Mouse (Mus musculus) neural tube, embryonic 12.5 days (tissue): ENCODE data around the gene Dap. TPM values are rescaled to one million over a fixed set of nuclear protein-coding genes. Genes with fewer than 3 reads are reported as not detected.

Source experiments
- ATAC-seq: fragments of 200-750 bp; cut with Nextera tagmentation; 2 replicates; pipeline ENCODE4 v1.8.0; 2017; ENCODE audit warnings: low read depth, mild to moderate bottlenecking, moderate TSS enrichment, moderate library complexity; ENCODE audit not compliant: low FRiP score
- H3K27ac ChIP-seq: fragments of 300-500 bp; sonication (generic); 2 replicates; pipeline ENCODE4 v1.5.1; 2016
- H3K27me3 ChIP-seq: fragments of 300-500 bp; sonication (generic); replicated peaks from 2 replicates; pipeline ENCODE4 v1.6.1; 2016; ENCODE audit warnings: mild to moderate bottlenecking
- H3K36me3 ChIP-seq: fragments of 300-500 bp; sonication (generic); 2 replicates; pipeline ENCODE4 v1.6.1; 2016; ENCODE audit warnings: mild to moderate bottlenecking
- H3K4me1 ChIP-seq: fragments of 300-500 bp; sonication (generic); 2 replicates; pipeline ENCODE4 v1.6.1; 2016
- H3K4me2 ChIP-seq: fragments of 300-500 bp; sonication (generic); replicated peaks from 2 replicates; pipeline ENCODE4 v1.6.1; 2016; ENCODE audit warnings: mild to moderate bottlenecking
- H3K4me3 ChIP-seq: fragments of 300-500 bp; sonication (generic); 2 replicates; pipeline ENCODE4 v1.5.1; 2016
- H3K9ac ChIP-seq: fragments of 300-500 bp; sonication (generic); 2 replicates; pipeline ENCODE4 v1.6.1; 2016; ENCODE audit warnings: mild to moderate bottlenecking
- H3K9me3 ChIP-seq: fragments of 300-500 bp; sonication (generic); 2 replicates; pipeline ENCODE4 v1.6.1; 2016; ENCODE audit warnings: mild to moderate bottlenecking
- WGBS: fragments of 180-500 bp; shearing (Covaris S2); methylation state at CpG from one replicate; pipeline ENCODE4 v1.1.7; 2016; 5-methylcytosine and 5-hydroxymethylcytosine counted together
- polyA plus RNA-seq: library from polyadenylated mRNA; unstranded; fragments of >200 nt; fragmentation: Nextera tagmentation; extraction: Ambion mirVana; gene quantifications from 2 replicates; pipeline ENCODE4 v1.2.1, GENCODE M21; 2016

The Dap gene
- polyA plus RNA-seq = 44.0 and 44.5 TPM in 2 replicates

DNA sequence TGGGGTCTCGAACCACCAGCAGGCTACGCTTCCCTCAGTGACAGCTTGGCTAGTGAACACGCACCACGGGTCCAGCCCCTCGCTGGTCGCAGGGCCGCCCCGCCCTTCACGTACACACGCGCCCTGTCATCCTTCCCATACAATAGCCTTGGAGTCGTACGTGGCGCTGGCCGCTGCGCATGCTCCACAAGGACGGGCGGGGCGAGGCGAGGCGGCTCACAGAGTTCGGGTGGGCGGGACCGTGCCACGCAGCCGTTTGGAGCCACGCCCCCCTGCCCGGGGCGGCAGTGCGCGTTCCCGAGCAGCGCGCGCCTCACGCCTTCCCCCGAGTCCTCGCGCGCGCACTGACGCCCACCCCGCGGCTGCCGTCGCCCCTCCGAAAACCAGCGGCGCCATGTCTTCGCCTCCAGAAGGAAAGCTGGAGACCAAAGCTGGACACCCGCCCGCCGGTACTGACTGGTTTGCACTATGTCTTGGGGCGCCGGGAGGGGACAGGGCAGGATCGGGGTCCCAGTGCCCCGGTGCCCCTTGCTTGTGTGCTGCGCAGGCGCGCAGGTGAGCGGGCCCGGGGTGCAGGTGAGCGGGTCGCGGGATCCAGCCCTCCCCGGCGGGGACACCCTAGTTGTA, at the start of gene Dap:
TSS of gene Dap (plus strand) at position 180 of the 627 bp plus-strand sequence.
- ATAC-seq = peak; percentile 99
- under 1% methylated on average over 67 of the region's 67 CpGs for WGBS
- Histone ChIP-seq H3K36me3 (no peaks in the 10 kb centered on the region), H3K9ac (peak within 1 kb of the TSS; percentile 78), H3K9me3 (no peaks in the 10 kb centered on the region), H3K27me3 (no peaks in the 10 kb centered on the region), H3K4me3 (peak within 1 kb of the TSS; percentile 63), H3K4me2 (peak within 1 kb of the TSS; percentile 80), H3K4me1 (no peaks in the 10 kb centered on the region), H3K27ac (peak within 1 kb of the TSS; percentile 60; the same call in 1 of the 2 replicates)

DNA sequence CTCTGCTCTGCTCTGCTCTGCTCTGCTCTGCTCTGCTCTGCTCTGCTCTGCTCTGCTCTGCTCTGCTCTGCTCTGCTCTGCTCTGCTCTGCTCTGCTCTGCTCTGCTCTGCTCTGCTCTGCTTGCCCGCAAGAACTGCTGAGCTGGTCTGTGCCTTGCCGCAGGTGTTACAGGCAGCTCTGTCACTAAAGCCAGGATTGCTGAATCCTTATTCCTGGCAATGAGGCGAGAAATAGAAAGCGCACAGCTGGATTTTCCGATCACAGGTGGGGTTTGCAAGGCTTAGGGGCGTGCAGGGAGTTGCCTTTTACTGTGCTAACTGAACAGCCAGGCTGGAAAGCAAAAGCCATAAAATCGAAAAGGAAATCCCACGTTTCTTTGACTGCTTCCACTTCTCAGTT, 47.5 kb upstream of the Dap start:
- Histone ChIP-seq H3K4me3 (no peak overlapping the region), H3K4me1 (no peaks in the 10 kb centered on the region), H3K4me2 (0 out of 2 replicates have a peak overlapping the region, but pooled peaks have one; percentile 10), H3K27ac (no peak overlapping the region), H3K36me3 (no peaks in the 10 kb centered on the region), H3K9ac (no peak overlapping the region), H3K27me3 (no peaks in the 10 kb centered on the region), H3K9me3 (no peaks in the 10 kb centered on the region)
- WGBS = 36% methylated on average over 8 of the region's 8 CpGs
- no peak for ATAC-seq

DNA sequence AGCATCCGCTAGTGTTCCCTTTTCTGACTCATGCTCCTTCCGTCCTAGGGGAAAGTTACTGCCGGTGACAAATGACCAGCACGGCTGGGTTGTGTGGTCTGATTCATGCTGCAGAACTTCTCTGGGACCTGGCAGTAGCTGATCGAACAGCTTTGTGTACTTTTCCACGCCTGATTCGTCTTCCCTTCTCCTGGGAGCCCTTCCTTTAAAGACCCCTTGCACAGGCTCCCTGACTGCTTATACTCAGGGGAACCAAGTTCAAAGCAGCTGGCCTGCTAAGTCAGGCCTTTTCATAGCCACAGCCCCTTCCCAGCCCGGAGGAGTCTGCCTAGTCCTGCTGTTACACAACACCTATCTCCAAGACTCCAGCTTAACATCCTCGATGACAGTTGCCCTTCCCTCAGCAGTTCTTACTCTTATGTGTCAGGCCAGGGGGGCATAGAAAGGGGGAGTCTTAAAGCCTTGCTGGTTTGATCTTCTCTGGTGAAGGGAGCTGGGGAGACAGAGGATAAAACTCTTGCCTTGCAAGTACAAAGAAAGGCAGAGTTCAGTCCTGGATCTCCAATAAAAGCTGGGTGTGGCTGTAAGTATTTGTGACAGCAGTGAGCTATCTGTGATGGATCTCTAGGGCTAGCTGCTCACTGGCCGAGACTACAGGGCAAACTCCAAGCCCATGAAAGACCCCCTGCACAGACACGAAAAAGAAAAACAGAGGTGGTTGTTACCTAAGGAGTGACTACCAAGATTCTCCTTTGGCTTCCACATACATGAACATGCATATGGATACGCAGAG, 39.3 kb upstream of the Dap start:
- WGBS = 55% methylated on average over 12 of the region's 12 CpGs
- H3K27me3 ChIP-seq = no peaks in the 10 kb centered on the region
- ATAC-seq = no peak
- H3K4me2 ChIP-seq = no peak overlapping the region
- H3K4me3 ChIP-seq = no peak overlapping the region
- no peaks in the 10 kb centered on the region for H3K9me3 ChIP-seq
- H3K36me3 ChIP-seq = no peaks in the 10 kb centered on the region
- no peak overlapping the region for H3K9ac ChIP-seq
- no peaks in the 10 kb centered on the region for H3K4me1 ChIP-seq
- H3K27ac ChIP-seq = no peak overlapping the region

DNA sequence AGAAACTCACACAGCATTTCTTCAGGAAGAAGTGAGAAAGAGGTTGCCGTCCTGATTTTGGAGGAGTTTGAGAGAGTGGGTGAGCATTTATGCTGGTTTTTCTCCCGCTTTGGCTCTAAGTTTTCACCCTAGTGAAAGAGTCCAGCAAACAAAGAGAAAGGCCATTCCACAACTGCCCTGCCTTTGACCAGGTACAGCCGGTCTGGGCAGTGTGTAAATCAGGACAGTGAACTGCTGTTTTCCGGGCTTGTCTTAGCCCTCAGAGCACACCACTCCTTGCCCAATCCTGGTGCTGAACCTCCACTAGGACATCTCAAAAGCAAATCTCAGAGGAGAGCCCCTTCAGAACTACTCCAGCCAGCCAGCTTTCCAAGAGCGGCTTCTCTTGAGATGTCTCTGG, 38.6 kb upstream of the Dap start:
- Histone ChIP-seq H3K4me2 (no peak overlapping the region), H3K27ac (no peak overlapping the region), H3K9me3 (no peaks in the 10 kb centered on the region), H3K4me3 (no peak overlapping the region), H3K9ac (no peak overlapping the region), H3K4me1 (no peaks in the 10 kb centered on the region), H3K36me3 (no peaks in the 10 kb centered on the region), H3K27me3 (no peaks in the 10 kb centered on the region)
- ATAC-seq = no peak
- 81% methylated on average over 5 of the region's 5 CpGs for WGBS

DNA sequence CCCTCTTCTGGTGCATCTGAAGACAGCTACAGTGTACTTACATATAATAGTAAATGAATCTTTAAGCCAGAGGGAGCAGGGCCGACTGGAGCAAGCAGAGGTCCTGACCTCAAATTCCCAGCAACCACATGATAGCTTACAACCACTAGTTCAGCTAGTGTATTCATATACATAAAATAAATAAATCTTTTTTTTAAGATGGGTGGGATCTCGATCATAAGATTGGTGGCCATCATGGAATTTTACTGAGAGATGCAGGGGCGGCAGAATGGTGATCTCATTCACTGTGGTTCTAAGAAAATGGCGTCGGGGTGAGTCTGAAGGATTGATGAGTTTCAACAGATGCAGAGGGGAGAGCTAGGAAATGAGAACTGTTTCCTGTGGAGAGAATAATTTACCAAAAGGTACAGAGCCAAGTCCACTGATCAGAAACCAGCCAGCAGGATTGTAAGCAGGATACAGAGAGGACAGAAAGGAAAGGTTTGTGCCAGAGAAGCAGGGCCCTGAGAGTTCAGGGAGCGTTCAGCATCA, 37.7 kb upstream of the Dap start:
- no peak for ATAC-seq
- WGBS = 82% methylated on average over 6 of the region's 6 CpGs
- Histone ChIP-seq H3K4me1 (no peaks in the 10 kb centered on the region), H3K27ac (no peak overlapping the region), H3K36me3 (no peaks in the 10 kb centered on the region), H3K27me3 (no peaks in the 10 kb centered on the region), H3K4me2 (no peak overlapping the region), H3K4me3 (no peak overlapping the region), H3K9me3 (no peaks in the 10 kb centered on the region), H3K9ac (no peak overlapping the region)

DNA sequence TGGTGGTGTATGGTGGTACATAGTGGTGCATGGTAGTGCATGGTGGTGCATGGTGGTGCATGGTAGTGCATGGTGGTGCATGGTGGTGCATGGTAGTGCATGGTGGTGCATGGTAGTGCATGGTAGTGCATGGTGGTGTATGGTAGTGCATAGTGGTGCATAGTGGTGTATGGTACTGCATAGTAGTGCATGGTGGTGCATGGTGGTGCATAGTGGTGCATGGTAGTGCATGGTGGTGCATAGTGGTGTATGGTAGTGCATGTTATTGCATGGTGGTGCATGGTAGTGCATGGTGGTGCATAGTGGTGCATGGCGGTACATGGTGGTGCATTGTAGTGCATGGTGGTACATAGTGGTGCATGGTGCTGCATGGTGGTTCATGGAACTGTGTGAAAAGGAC, 31.6 kb upstream of the Dap start:
- no peaks in the 10 kb centered on the region for H3K36me3 ChIP-seq
- H3K9me3 ChIP-seq = no peaks in the 10 kb centered on the region
- H3K9ac ChIP-seq = no peak overlapping the region
- no peak overlapping the region for H3K27ac ChIP-seq
- ATAC-seq = no peak
- H3K4me2 ChIP-seq = no peak overlapping the region
- H3K4me3 ChIP-seq = no peak overlapping the region
- 100% methylated on average over 1 of the region's 1 CpGs for WGBS
- H3K27me3 ChIP-seq = no peaks in the 10 kb centered on the region
- H3K4me1 ChIP-seq = no peaks in the 10 kb centered on the region

GRCm38 (mm10) chr15:31195776-31196175, 28.3 kb upstream of the Dap start:
- Histone ChIP-seq H3K9me3 (no peaks in the 10 kb centered on the region), H3K9ac (no peak overlapping the region), H3K4me2 (no peak overlapping the region), H3K36me3 (no peaks in the 10 kb centered on the region), H3K27ac (no peak overlapping the region), H3K4me3 (no peak overlapping the region), H3K4me1 (no peaks in the 10 kb centered on the region), H3K27me3 (no peaks in the 10 kb centered on the region)
- no peak for ATAC-seq
- WGBS = 90% methylated on average over 6 of the region's 6 CpGs

DNA sequence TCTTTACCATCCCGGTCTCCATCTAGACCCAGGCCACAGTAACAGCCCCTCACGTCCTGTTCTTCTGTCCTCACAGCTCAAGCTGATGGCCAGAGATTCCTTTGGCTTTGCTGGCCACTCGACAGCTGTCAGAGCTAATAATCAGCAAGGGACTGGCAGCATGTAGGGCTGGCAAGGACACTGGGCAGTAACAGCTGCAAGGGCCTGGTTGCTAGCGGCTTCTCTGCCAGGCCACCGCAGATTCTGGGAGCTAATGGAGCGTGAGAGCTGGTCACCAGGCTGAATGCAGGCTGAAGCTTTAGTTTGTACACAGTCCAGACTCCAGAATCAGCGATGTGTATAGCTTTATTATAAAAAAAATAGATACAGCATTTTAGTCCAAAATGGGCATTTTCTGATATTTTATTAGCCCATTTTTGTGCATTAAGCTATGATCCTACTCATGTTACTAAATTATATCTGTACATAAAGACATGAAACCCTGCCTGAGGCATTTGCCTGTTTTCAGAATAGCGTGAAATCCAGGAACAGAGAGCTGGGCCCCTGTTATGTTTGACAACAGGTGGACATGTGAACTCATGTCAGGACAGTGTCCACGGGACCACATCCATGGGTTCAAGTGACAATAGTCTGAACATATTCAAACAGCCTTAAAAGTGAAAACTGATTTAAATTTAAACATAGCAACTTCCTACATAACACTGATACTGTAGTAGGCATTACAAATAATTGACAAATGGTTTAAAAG, 16.6 kb upstream of the Dap start:
- Histone ChIP-seq H3K9ac (no peak overlapping the region), H3K36me3 (no peaks in the 10 kb centered on the region), H3K4me3 (no peak overlapping the region), H3K9me3 (no peaks in the 10 kb centered on the region), H3K27me3 (no peaks in the 10 kb centered on the region), H3K4me2 (no peak overlapping the region), H3K27ac (no peak overlapping the region), H3K4me1 (no peaks in the 10 kb centered on the region)
- 73% methylated on average over 9 of the region's 9 CpGs for WGBS
- ATAC-seq = no peak

DNA sequence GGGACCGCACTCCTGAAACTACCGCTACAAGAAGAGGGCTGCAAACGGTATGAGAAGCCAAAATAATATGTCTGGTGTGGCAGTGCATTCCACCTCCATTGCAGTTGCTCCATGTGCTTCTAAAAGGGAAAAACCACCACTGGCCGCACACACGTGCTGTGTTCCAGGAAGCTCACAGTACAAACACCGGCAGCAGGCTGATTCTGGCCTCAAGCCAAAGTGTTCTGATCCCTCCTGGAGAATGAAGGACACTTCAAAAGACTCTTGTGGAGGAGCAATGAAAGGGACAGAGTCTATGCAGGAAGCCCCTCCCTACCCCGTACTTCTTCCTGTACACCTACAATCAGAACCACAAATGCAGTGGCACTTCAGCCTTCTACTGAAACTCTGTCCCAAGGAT, 12.2 kb upstream of the Dap start:
- Histone ChIP-seq H3K4me3 (no peak overlapping the region), H3K36me3 (no peaks in the 10 kb centered on the region), H3K9me3 (no peaks in the 10 kb centered on the region), H3K4me2 (no peak overlapping the region), H3K27ac (no peak overlapping the region), H3K4me1 (no peaks in the 10 kb centered on the region), H3K27me3 (no peaks in the 10 kb centered on the region), H3K9ac (no peak overlapping the region)
- WGBS = 83% methylated on average over 7 of the region's 7 CpGs
- no peak for ATAC-seq

DNA sequence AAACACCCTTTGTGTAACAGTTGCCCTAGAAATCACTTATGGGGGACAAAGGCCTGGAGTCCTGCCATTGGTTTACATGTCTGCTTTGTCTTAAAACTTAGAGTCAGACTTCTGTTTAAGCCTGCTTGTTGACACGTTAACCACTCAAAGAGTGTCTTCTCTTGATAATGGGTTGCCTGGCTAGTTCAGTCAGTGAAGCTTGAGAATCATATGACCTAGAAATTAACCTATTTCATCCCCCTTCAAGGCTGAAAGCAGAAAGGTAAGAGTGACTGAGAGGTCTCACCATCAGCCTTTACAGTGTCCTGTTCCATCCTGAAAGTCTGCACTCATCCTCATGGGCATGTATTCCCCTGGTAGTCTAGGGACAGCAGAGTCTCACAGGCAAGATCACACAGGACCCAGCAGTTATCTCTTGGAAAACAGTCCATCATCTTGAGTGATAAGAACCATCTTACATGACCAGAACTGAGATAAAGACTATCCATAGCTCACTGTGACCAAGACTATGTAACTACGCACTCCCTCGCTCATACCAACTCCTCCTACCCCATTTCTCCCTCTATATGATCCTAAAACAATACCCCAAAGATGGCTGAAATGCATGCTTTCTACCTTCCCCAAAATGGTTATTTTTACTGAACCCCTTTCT, 10.4 kb upstream of the Dap start:
- no peak overlapping the region for H3K4me2 ChIP-seq
- no peaks in the 10 kb centered on the region for H3K9me3 ChIP-seq
- ATAC-seq = no peak
- no peaks in the 10 kb centered on the region for H3K27me3 ChIP-seq
- H3K36me3 ChIP-seq = no peaks in the 10 kb centered on the region
- no peak overlapping the region for H3K4me3 ChIP-seq
- 90% methylated on average over 3 of the region's 3 CpGs for WGBS
- no peak overlapping the region for H3K27ac ChIP-seq
- no peak overlapping the region for H3K9ac ChIP-seq
- no peaks in the 10 kb centered on the region for H3K4me1 ChIP-seq

DNA sequence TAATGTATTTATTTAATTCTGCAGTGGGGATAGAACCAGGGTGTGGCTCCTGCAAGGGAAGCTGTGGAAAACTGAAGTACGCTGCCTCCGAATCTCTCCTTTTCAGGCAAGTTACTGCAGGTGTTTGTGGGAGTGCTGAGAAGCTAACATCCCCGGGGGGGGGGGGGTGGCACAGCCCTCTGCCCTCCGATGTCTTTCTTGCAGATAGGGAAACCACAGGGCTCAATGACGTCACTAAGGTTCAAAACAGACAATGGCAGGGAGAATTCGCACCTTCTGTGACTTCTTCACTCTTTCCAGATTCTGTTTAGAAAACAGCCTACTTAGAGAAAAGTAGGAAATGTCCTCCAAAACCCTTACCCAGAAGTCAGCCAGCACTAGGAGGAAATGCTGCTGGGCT, 1.9 kb upstream of the Dap start:
- H3K36me3 ChIP-seq = no peaks in the 10 kb centered on the region
- H3K9me3 ChIP-seq = no peaks in the 10 kb centered on the region
- H3K4me1 ChIP-seq = no peaks in the 10 kb centered on the region
- H3K4me2 ChIP-seq = no peak overlapping the region
- no peak overlapping the region for H3K4me3 ChIP-seq
- WGBS = 80% methylated on average over 6 of the region's 6 CpGs
- H3K9ac ChIP-seq = no peak overlapping the region
- no peak for ATAC-seq
- no peaks in the 10 kb centered on the region for H3K27me3 ChIP-seq
- no peak overlapping the region for H3K27ac ChIP-seq
